Mouse (Mus musculus) liver, postnatal 0 days (tissue): ENCODE results near the gene Zfp266. TPM values are rescaled to one million over a fixed set of nuclear protein-coding genes. Genes with fewer than 3 reads are reported as not detected.
"Not testable (repeated sequence)": the region's sequence is repeated elsewhere in the genome, so short reads cannot be mapped to it uniquely, and the experiment has no call there.

Source experiments
- ATAC-seq: fragments of 200-750 bp; cut with Nextera tagmentation; 2 replicates; pipeline ENCODE4 v1.8.0; 2017; ENCODE audit warnings: mild to moderate bottlenecking, moderate library complexity
- DNase-seq: peaks from one replicate; pipeline ENCODE4 v3.0.0-alpha.2; 2016
- H3K27ac ChIP-seq: fragments of 300-500 bp; sonication (generic); 2 replicates; pipeline ENCODE4 v1.5.1; 2014; ENCODE audit warnings: antibody characterized with exemption, moderate library complexity, mild to moderate bottlenecking, low read depth
- H3K27me3 ChIP-seq: fragments of 300-500 bp; sonication (generic); 2 replicates; pipeline ENCODE4 v1.6.1; 2014; ENCODE audit warnings: low read length, control low read depth, mixed read lengths; ENCODE audit not compliant: insufficient read depth
- H3K36me3 ChIP-seq: fragments of 300-500 bp; sonication (generic); replicated peaks from 2 replicates; pipeline ENCODE4 v1.6.1; 2014; ENCODE audit warnings: mild to moderate bottlenecking, control low read depth, low read length, moderate library complexity, mixed read lengths; ENCODE audit not compliant: insufficient read depth
- H3K4me1 ChIP-seq: fragments of 300-500 bp; sonication (generic); 2 replicates; pipeline ENCODE4 v1.6.1; 2014; ENCODE audit warnings: antibody characterized with exemption, mild to moderate bottlenecking, control low read depth; ENCODE audit not compliant: insufficient read depth
- H3K4me2 ChIP-seq: fragments of 300-500 bp; sonication (generic); 2 replicates; pipeline ENCODE4 v1.6.1; 2014; ENCODE audit warnings: low read depth, mild to moderate bottlenecking, low read length, moderate library complexity, mixed read lengths
- H3K4me3 ChIP-seq: fragments of 300-500 bp; sonication (generic); 2 replicates; pipeline ENCODE4 v1.5.1; 2014; ENCODE audit warnings: low read depth, low read length
- H3K9ac ChIP-seq: fragments of 300-500 bp; sonication (generic); replicated peaks from 2 replicates; pipeline ENCODE4 v1.6.1; 2014; ENCODE audit warnings: mild to moderate bottlenecking, moderate library complexity
- H3K9me3 ChIP-seq: fragments of 300-500 bp; sonication (generic); 2 replicates; pipeline ENCODE4 v1.6.1; 2016; ENCODE audit warnings: mild to moderate bottlenecking, control low read depth, low read length, mixed read lengths
- CTCF ChIP-seq: sonication (generic); IDR thresholded peaks from 2 replicates; pipeline ENCODE4 v1.5.1; 2016; ENCODE audit warnings: antibody characterized with exemption, low read depth
- EP300 ChIP-seq: IDR thresholded peaks from 2 replicates; pipeline ENCODE4 v1.6.1; 2016; ENCODE audit warnings: antibody characterized with exemption, low read depth, mild to moderate bottlenecking
- WGBS: fragments of 180-500 bp; shearing (Covaris S2); extraction: QIAGEN DNeasy Blood & Tissue Kit; methylation state at CpG from one replicate; pipeline ENCODE4 v1.1.7; 2014; ENCODE audit not compliant: insufficient replicate concordance; 5-methylcytosine and 5-hydroxymethylcytosine counted together
- polyA plus RNA-seq: library from polyadenylated mRNA; unstranded; fragments of >200 nt; fragmentation: Nextera tagmentation; extraction: Ambion mirVana; gene quantifications from 2 replicates; pipeline ENCODE4 v1.2.1, GENCODE M21; 2015

Gene Zfp266
- polyA plus RNA-seq = 9.2 and 9.7 TPM in 2 replicates

- Histone ChIP-seq H3K36me3 (no peaks in the 10 kb centered on the region), H3K27ac (peak within 1 kb of the TSS; percentile 93), H3K4me3 (peak within 1 kb of the TSS; percentile 67), H3K27me3 (no peaks in the 10 kb centered on the region), H3K9ac (peak within 1 kb of the TSS; percentile 81), H3K9me3 (no peaks in the 10 kb centered on the region), H3K4me1 (peaks cover 25% of the 10 kb centered on the region), H3K4me2 (peak within 1 kb of the TSS; percentile 84)
- TF ChIP-seq EP300 = no peak
- TF ChIP-seq CTCF = no peak
- DNase-seq = peak; percentile 92
- ATAC-seq = peak; percentile 92
- under 1% methylated on average over 46 of the region's 46 CpGs for WGBS
Measured at GRCm38 (mm10) chr9:20521306-20521957, at the start of gene Zfp266. TSS of gene Zfp266 (minus strand) at chr9:20521417.

- H3K4me3 ChIP-seq, H3K4me2 ChIP-seq, H3K9me3 ChIP-seq, H3K4me1 ChIP-seq, ATAC-seq, H3K36me3 ChIP-seq, H3K9ac ChIP-seq, H3K27ac ChIP-seq, H3K27me3 ChIP-seq, DNase-seq: not testable (repeated sequence)
- 70% methylated on average over 3 of the region's 3 CpGs for whole genome bisulfite sequencing
Measured at GRCm38 (mm10) chr9:20565326-20566030, 44.3 kb upstream of the Zfp266 start.

DNA sequence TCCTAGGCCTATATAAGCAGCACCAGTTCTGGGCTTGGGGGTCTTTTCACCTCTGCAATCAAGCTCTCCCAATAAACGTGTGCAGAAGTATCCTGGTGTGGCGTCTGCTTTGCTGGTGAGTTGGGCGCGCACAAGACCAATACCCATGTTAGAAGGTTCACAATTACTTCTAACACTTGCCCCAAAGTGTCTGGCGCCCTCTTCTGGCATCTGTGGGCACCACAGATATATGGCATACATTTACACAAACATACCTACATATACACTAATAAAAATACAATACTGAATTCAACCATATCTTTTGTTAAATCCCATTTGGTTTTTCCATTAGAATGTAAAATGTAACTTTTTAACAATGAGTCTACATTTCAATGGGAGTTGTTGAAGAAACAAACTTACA, 41.0 kb upstream of the Zfp266 start:
- H3K27ac ChIP-seq = no peak overlapping the region
- H3K27me3 ChIP-seq = no peaks in the 10 kb centered on the region
- H3K4me2 ChIP-seq = no peak overlapping the region
- H3K4me1 ChIP-seq = no peaks in the 10 kb centered on the region
- 71% methylated on average over 5 of the region's 5 CpGs for WGBS
- H3K9me3 ChIP-seq = peaks cover 5% of the 10 kb centered on the region; the same call in 1 of the 2 replicates
- no peak for DNase-seq
- TF ChIP-seq CTCF (peak; percentile 41), EP300 (no peak)
- no peak overlapping the region for H3K4me3 ChIP-seq
- H3K9ac ChIP-seq = no peak overlapping the region
- H3K36me3 ChIP-seq = no peaks in the 10 kb centered on the region
- ATAC-seq = no peak

DNA sequence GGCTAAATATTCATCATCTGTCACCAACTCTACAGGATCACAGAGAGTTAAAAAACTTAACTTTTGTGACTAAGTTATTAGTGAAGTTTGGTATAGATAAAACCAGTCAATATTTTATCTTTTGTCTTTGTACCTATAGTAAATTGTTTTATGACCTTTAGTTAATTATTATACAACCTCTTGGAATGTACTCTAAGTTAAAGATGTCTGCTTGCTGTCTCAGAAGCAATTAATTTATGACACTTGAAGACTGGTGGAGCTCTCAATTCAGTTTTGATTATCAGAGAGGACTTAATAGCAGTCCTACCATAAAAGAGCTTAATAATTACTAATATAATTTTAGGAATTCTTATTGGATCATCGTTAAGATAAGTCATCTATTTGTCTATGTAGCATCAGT, 31.5 kb upstream of the Zfp266 start:
- Histone ChIP-seq H3K4me2 (no peak overlapping the region), H3K9me3 (no peaks in the 10 kb centered on the region), H3K27me3 (no peaks in the 10 kb centered on the region), H3K9ac (no peak overlapping the region), H3K4me3 (no peak overlapping the region), H3K4me1 (no peaks in the 10 kb centered on the region), H3K36me3 (no peaks in the 10 kb centered on the region), H3K27ac (no peak overlapping the region)
- ATAC-seq (no peak), DNase-seq (no peak)
- TF ChIP-seq CTCF = no peak
- TF ChIP-seq EP300 = no peak
- 56% methylated on average over 1 of the region's 1 CpGs for WGBS

DNA sequence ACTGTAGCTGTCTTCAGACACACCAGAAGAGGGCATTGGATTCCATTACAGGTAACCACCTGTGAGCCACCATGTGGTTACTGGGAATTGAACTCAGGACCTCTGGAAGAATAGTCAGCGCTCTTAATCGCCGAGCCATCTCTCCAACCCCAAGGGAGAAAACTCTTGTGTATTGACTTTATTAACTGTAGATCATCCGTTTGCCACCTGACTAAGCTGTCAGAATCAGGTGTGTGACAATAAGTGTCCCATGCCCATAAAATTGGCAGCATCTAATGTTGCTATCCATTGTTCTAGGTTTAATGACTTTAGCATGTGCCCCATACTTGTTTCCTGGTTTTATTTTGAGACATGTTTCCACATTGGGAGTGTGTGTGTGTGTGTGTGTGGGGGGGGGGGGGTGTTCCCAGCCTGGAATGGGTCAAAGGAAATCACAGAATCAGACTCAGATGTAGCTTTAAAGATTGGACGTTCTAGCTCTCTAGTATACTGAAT, 30.6 kb upstream of the Zfp266 start:
- ATAC-seq (no peak), DNase-seq (no peak)
- 61% methylated on average over 5 of the region's 5 CpGs for WGBS
- H3K4me2 ChIP-seq = no peak overlapping the region
- H3K4me3 ChIP-seq = no peak overlapping the region
- H3K27ac ChIP-seq = no peak overlapping the region
- H3K4me1 ChIP-seq = no peaks in the 10 kb centered on the region
- no peak overlapping the region for H3K9ac ChIP-seq
- no peaks in the 10 kb centered on the region for H3K9me3 ChIP-seq
- no peaks in the 10 kb centered on the region for H3K36me3 ChIP-seq
- no peaks in the 10 kb centered on the region for H3K27me3 ChIP-seq
- TF ChIP-seq EP300 (no peak), CTCF (no peak)

GRCm38 (mm10) chr9:20545151-20545550, 23.9 kb upstream of the Zfp266 start:
- Histone ChIP-seq H3K9ac (peak overlapping the region; percentile 33; the same call in 1 of the 2 replicates), H3K36me3 (no peaks in the 10 kb centered on the region), H3K27me3 (no peaks in the 10 kb centered on the region), H3K4me3 (peak overlapping the region; percentile 35), H3K4me1 (peaks cover 3% of the 10 kb centered on the region), H3K27ac (peak overlapping the region; percentile 79; the same call in 1 of the 2 replicates), H3K9me3 (no peaks in the 10 kb centered on the region), H3K4me2 (peak overlapping the region; percentile 72)
- TF ChIP-seq CTCF (peak; percentile 67), EP300 (no peak)
- DNase-seq = no peak
- peak; percentile 21; the same call in 1 of the 2 replicates for ATAC-seq
- 19% methylated on average over 8 of the region's 8 CpGs for WGBS
